Mouse (Mus musculus) kidney, postnatal 0 days (tissue): Measurements from ENCODE around the gene Trim56. TPM values are rescaled to one million over a fixed set of nuclear protein-coding genes. Genes with fewer than 3 reads are reported as not detected.

Source experiments
- ATAC-seq: fragments of 200-750 bp; cut with Nextera tagmentation; replicated peaks from 2 replicates; pipeline ENCODE4 v1.8.0; 2017; ENCODE audit warnings: low read depth, moderate number of reproducible peaks, moderate TSS enrichment, moderate library complexity; ENCODE audit not compliant: low FRiP score
- DNase-seq: peaks from one replicate; pipeline ENCODE4 v3.0.0-alpha.2; 2016; ENCODE audit warnings: low spot score
- H3K27ac ChIP-seq: fragments of 300-500 bp; sonication (generic); 2 replicates; pipeline ENCODE4 v1.5.1; 2014; ENCODE audit warnings: mild to moderate bottlenecking
- H3K27me3 ChIP-seq: fragments of 300-500 bp; sonication (generic); 2 replicates; pipeline ENCODE4 v1.6.1; 2014; ENCODE audit warnings: low read length, mixed read lengths; ENCODE audit not compliant: insufficient read depth
- H3K36me3 ChIP-seq: fragments of 300-500 bp; sonication (generic); 2 replicates; pipeline ENCODE4 v1.6.1; 2014; ENCODE audit warnings: low read length, mixed read lengths; ENCODE audit not compliant: insufficient read depth
- H3K4me1 ChIP-seq: fragments of 300-500 bp; sonication (generic); replicated peaks from 2 replicates; pipeline ENCODE4 v1.6.1; 2014; ENCODE audit warnings: antibody characterized with exemption, low read length, mixed read lengths; ENCODE audit not compliant: insufficient read depth
- H3K4me2 ChIP-seq: fragments of 300-500 bp; sonication (generic); 2 replicates; pipeline ENCODE4 v1.6.1; 2014; ENCODE audit warnings: mild to moderate bottlenecking, low read length, moderate library complexity, mixed read lengths
- H3K4me3 ChIP-seq: fragments of 300-500 bp; sonication (generic); replicated peaks from 2 replicates; pipeline ENCODE4 v1.5.1; 2014; ENCODE audit warnings: low read depth, low read length
- H3K9ac ChIP-seq: fragments of 300-500 bp; sonication (generic); 2 replicates; pipeline ENCODE4 v1.6.1; 2014; ENCODE audit warnings: low read depth, low read length
- H3K9me3 ChIP-seq: fragments of 300-500 bp; sonication (generic); replicated peaks from 2 replicates; pipeline ENCODE4 v1.6.1; 2016; ENCODE audit warnings: low read length, inconsistent platforms, mixed read lengths
- CTCF ChIP-seq: IDR thresholded peaks from 2 replicates; pipeline ENCODE4 v1.5.1; 2016; ENCODE audit warnings: antibody characterized with exemption, low read depth, mild to moderate bottlenecking, moderate library complexity
- WGBS: fragments of 180-500 bp; shearing (Covaris S2); extraction: QIAGEN DNeasy Blood & Tissue Kit; methylation state at CpG from one replicate; pipeline ENCODE4 v1.1.7; 2014; 5-methylcytosine and 5-hydroxymethylcytosine counted together
- polyA plus RNA-seq: library from polyadenylated mRNA; unstranded; fragments of >200 nt; fragmentation: Nextera tagmentation; extraction: Ambion mirVana; gene quantifications from 2 replicates; pipeline ENCODE4 v1.2.1, GENCODE M21; 2015

Gene Trim56
- polyA plus RNA-seq, 1 experiment from 2014 or later = 7.9 TPM

GRCm38 (mm10) chr5:137093720-137094119, 22.3 kb downstream of the Trim56 start:
- no peak for TF ChIP-seq CTCF
- Histone ChIP-seq H3K27me3 (no peaks in the 10 kb centered on the region), H3K4me2 (no peak overlapping the region), H3K9me3 (no peaks in the 10 kb centered on the region), H3K4me3 (no peak overlapping the region), H3K27ac (no peak overlapping the region), H3K9ac (no peak overlapping the region), H3K36me3 (no peaks in the 10 kb centered on the region), H3K4me1 (0 out of 2 replicates have a peak, but pooled peaks cover 3% of the 10 kb centered on the region)
- ATAC-seq (no peak), DNase-seq (no peak)
- 34% methylated on average over 9 of the region's 9 CpGs for WGBS

GRCm38 (mm10) chr5:137091560-137091959, 24.4 kb downstream of the Trim56 start:
- ATAC-seq = no peak

DNA sequence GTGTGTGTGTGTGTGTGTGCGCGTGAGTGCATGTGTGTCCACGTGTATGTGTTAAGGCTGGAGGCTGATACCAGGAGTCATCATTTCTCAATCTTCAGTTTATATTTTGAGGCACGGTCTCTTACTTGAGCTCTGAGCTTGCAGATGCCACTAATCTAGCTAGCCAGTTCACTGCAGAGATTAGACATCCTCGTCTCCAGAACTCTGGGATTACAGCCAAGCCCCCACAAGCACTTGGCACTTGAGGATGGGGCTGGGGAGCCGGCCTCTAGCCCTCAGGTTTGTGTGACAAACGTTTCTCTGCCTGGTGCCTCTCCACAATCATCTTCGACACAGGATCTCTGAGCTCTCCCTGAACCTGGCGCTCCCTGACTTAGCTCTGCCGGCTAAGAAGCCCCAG, 25.1 kb downstream of the Trim56 start:
- H3K4me1 ChIP-seq = 0 out of 2 replicates have a peak, but pooled peaks cover 2% of the 10 kb centered on the region
- no peak for TF ChIP-seq CTCF
- WGBS = 72% methylated on average over 10 of the region's 10 CpGs
- no peak for DNase-seq
- no peak overlapping the region for H3K27ac ChIP-seq
- no peaks in the 10 kb centered on the region for H3K27me3 ChIP-seq
- H3K9ac ChIP-seq = no peak overlapping the region
- no peak for ATAC-seq
- no peaks in the 10 kb centered on the region for H3K36me3 ChIP-seq
- no peak overlapping the region for H3K4me2 ChIP-seq
- H3K4me3 ChIP-seq = no peak overlapping the region
- H3K9me3 ChIP-seq = no peaks in the 10 kb centered on the region

More at GRCm38 (mm10) chr5:137091560-137091959, 24.4 kb downstream of the Trim56 start:
- Histone ChIP-seq H3K4me2 (no peak overlapping the region), H3K9ac (no peak overlapping the region), H3K27ac (no peak overlapping the region), H3K4me1 (0 out of 2 replicates have a peak, but pooled peaks cover 3% of the 10 kb centered on the region), H3K27me3 (no peaks in the 10 kb centered on the region), H3K4me3 (no peak overlapping the region), H3K9me3 (no peaks in the 10 kb centered on the region), H3K36me3 (no peaks in the 10 kb centered on the region)
- 53% methylated on average over 6 of the region's 6 CpGs for WGBS
- DNase-seq = no peak
- no peak for TF ChIP-seq CTCF

GRCm38 (mm10) chr5:137087410-137087809, 28.6 kb downstream of the Trim56 start:
- Histone ChIP-seq H3K27ac (no peak overlapping the region), H3K36me3 (no peaks in the 10 kb centered on the region), H3K4me1 (no peaks in the 10 kb centered on the region), H3K4me3 (no peak overlapping the region), H3K4me2 (no peak overlapping the region), H3K9me3 (no peaks in the 10 kb centered on the region), H3K9ac (no peak overlapping the region), H3K27me3 (no peaks in the 10 kb centered on the region)
- WGBS = 71% methylated on average over 8 of the region's 8 CpGs
- no peak for TF ChIP-seq CTCF
- ATAC-seq = no peak
- peak; percentile 47 for DNase-seq

- H3K4me1 ChIP-seq = no peaks in the 10 kb centered on the region
These were observed 30.3 kb downstream of the Trim56 start for GRCm38 (mm10) chr5:137085731-137086130.

GRCm38 (mm10) chr5:137085021-137085420, 31.0 kb downstream of the Trim56 start:
- Histone ChIP-seq H3K27me3 (no peaks in the 10 kb centered on the region), H3K4me2 (no peak overlapping the region), H3K36me3 (no peaks in the 10 kb centered on the region), H3K4me3 (no peak overlapping the region), H3K9ac (no peak overlapping the region), H3K4me1 (no peaks in the 10 kb centered on the region), H3K27ac (no peak overlapping the region), H3K9me3 (no peaks in the 10 kb centered on the region)
- 85% methylated on average over 6 of the region's 6 CpGs for WGBS
- TF ChIP-seq CTCF = no peak
- DNase-seq (no peak), ATAC-seq (no peak)

More at GRCm38 (mm10) chr5:137085731-137086130, 30.3 kb downstream of the Trim56 start:
- Histone ChIP-seq H3K9ac (no peak overlapping the region), H3K27me3 (no peaks in the 10 kb centered on the region), H3K36me3 (no peaks in the 10 kb centered on the region), H3K4me2 (no peak overlapping the region), H3K4me3 (no peak overlapping the region), H3K9me3 (no peaks in the 10 kb centered on the region), H3K27ac (no peak overlapping the region)
- no peak for DNase-seq
- 81% methylated on average over 3 of the region's 3 CpGs for WGBS
- ATAC-seq = no peak
- no peak for TF ChIP-seq CTCF

DNA sequence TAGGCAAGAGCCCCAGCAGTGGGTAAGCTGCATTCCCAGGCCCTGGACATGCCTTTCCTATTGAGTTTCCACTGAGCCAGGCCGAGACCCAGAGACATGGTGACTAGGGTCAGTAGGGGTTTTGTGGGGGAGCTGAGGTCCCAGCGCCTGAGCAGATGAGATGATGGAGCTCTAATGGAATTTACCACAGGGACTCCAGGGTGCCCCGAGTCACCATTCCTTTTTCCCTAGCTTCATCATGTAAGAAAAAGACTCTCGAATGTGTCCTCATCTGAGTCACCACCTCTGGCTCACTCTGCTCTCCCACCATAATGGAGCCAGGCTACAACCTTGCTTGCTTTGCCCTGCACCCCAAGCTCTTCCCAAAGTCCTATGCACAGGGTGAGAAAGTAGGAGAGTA, 33.0 kb downstream of the Trim56 start:
- no peak for TF ChIP-seq CTCF
- Histone ChIP-seq H3K4me1 (peaks cover 15% of the 10 kb centered on the region; the same call in 1 of the 2 replicates), H3K4me3 (no peak overlapping the region), H3K4me2 (no peak overlapping the region), H3K36me3 (no peaks in the 10 kb centered on the region), H3K9me3 (no peaks in the 10 kb centered on the region), H3K9ac (no peak overlapping the region), H3K27ac (no peak overlapping the region), H3K27me3 (no peaks in the 10 kb centered on the region)
- DNase-seq (no peak), ATAC-seq (no peak)
- WGBS = 81% methylated on average over 4 of the region's 4 CpGs
